Mouse (Mus musculus): ENCODE results near the gene Pigk.

The Pigk gene

GRCm38 (mm10) chr3:152842648-152843047 lies 128.7 kb downstream of the Pigk start:
- DNase-seq (ENCODE audit: low spot score): no peak

GRCm38 (mm10) chr3:152843925-152844324 lies 130.0 kb downstream of the Pigk start:
- DNase-seq (ENCODE audit: low spot score): no peak

GRCm38 (mm10) chr3:152855006-152855614 lies 141.2 kb downstream of the Pigk start:
- DNase-seq (ENCODE audit: low spot score): no peak

GRCm38 (mm10) chr3:152856095-152856494 lies 142.2 kb downstream of the Pigk start:
- no peak for DNase-seq (ENCODE audit: low spot score)

- DNase-seq (ENCODE audit: low spot score): no peak
Measured at GRCm38 (mm10) chr3:152861450-152861849, 147.6 kb downstream of the Pigk start.

GRCm38 (mm10) chr3:152861978-152862377 lies 148.1 kb downstream of the Pigk start:
- DNase-seq (ENCODE audit: low spot score): no peak

- DNase-seq (ENCODE audit: low spot score): no peak
Measured at GRCm38 (mm10) chr3:152866035-152866965, 152.4 kb downstream of the Pigk start.

GRCm38 (mm10) chr3:152867654-152868525 lies 154.0 kb downstream of the Pigk start:
- no peak for DNase-seq (ENCODE audit: low spot score)

- DNase-seq (ENCODE audit: low spot score): no peak
Measured at GRCm38 (mm10) chr3:152872054-152872453, 158.2 kb downstream of the Pigk start.

- DNase-seq (ENCODE audit: low spot score): no peak
Measured at GRCm38 (mm10) chr3:152872596-152872995, 158.7 kb downstream of the Pigk start.

- DNase-seq (ENCODE audit: low spot score): no peak
Measured at GRCm38 (mm10) chr3:152874431-152875355, 160.8 kb downstream of the Pigk start.

GRCm38 (mm10) chr3:152875723-152876290 lies 161.9 kb downstream of the Pigk start:
- DNase-seq (ENCODE audit: low spot score): no peak

GRCm38 (mm10) chr3:152880121-152880835 lies 166.4 kb downstream of the Pigk start:
- DNase-seq (ENCODE audit: low spot score): no peak

GRCm38 (mm10) chr3:152881706-152882105 lies 167.8 kb downstream of the Pigk start:
- no peak for DNase-seq (ENCODE audit: low spot score)

GRCm38 (mm10) chr3:152883556-152883955 lies 169.7 kb downstream of the Pigk start:
- no peak for DNase-seq (ENCODE audit: low spot score)

GRCm38 (mm10) chr3:152886749-152887148 lies 172.8 kb downstream of the Pigk start:
- no peak for DNase-seq (ENCODE audit: low spot score)

GRCm38 (mm10) chr3:152888116-152888515 lies 174.2 kb downstream of the Pigk start:
- DNase-seq (ENCODE audit: low spot score): no peak

- DNase-seq (ENCODE audit: low spot score): no peak
Measured at GRCm38 (mm10) chr3:152894935-152895334, 181.0 kb downstream of the Pigk start.

GRCm38 (mm10) chr3:152896111-152896510 lies 182.2 kb downstream of the Pigk start:
- DNase-seq (ENCODE audit: low spot score): no peak

- DNase-seq (ENCODE audit: low spot score): no peak
Measured at GRCm38 (mm10) chr3:152897196-152897595, 183.3 kb downstream of the Pigk start.

Measured in urinary bladder, postnatal 10 days (tissue).